Comparison of ENCODE assay signal across 12 mouse cellular contexts in genomic region chr19:10870676-10871075, GRCm38 (mm10). TPM values are rescaled to one million over a fixed set of nuclear protein-coding genes. Genes with fewer than 3 reads are reported as not detected.
DNase-seq lines count a peak whose midpoint lies in the region; ATAC-seq lines count a peak whose summit lies in the region.
"Had no signal": no experiment of that assay in that cellular context is flagged by ENCODE, and none has a peak within 500 bp of the region (broad histone marks: within the 10 kb centered on the region; RNA-seq: fewer than 3 reads in every experiment).

No protein-coding gene starts in this region.

- H3K36me3 ChIP-seq in heart, embryonic 12.5 days: peaks cover 54% of the 10 kb centered on the region
- H3K36me3 ChIP-seq in midbrain, embryonic 12.5 days: peaks cover 52% of the 10 kb centered on the region
- H3K36me3 ChIP-seq in midbrain, embryonic 13.5 days: peaks cover 50% of the 10 kb centered on the region
- H3K36me3 ChIP-seq in embryonic facial prominence, embryonic 13.5 days: peaks cover 51% of the 10 kb centered on the region
- H3K36me3 ChIP-seq in stomach, embryonic 15.5 days: peaks cover 39% of the 10 kb centered on the region

- H3K27me3 ChIP-seq in heart, embryonic 12.5 days (replicated peaks): no peaks in the 10 kb centered on the region
- no peaks in the 10 kb centered on the region for H3K27me3 ChIP-seq in midbrain, embryonic 12.5 days
- no peaks in the 10 kb centered on the region for H3K27me3 ChIP-seq in midbrain, embryonic 13.5 days
- no peaks in the 10 kb centered on the region for H3K27me3 ChIP-seq in embryonic facial prominence, embryonic 13.5 days
- no peaks in the 10 kb centered on the region for H3K27me3 ChIP-seq in stomach, embryonic 15.5 days (replicated peaks)
- H3K27me3 ChIP-seq: CH12.LX; embryonic facial prominence, embryonic 12.5 days; neural tube, embryonic 13.5 days had no signal

- no peak overlapping the region for H3K9ac ChIP-seq in heart, embryonic 12.5 days
- H3K9ac ChIP-seq in midbrain, embryonic 12.5 days (replicated peaks): 0 out of 2 replicates have a peak overlapping the region, but pooled peaks have one; percentile 0
- H3K9ac ChIP-seq in midbrain, embryonic 13.5 days (replicated peaks): no peak overlapping the region
- 0 out of 2 replicates have a peak overlapping the region, but pooled peaks have one; percentile 49 for H3K9ac ChIP-seq in embryonic facial prominence, embryonic 13.5 days
- H3K9ac ChIP-seq in stomach, embryonic 15.5 days: no peak overlapping the region
- H3K9ac ChIP-seq: liver, embryonic 13.5 days had no signal

- no peak for DNase-seq in heart, adult 18-20 months
- DNase-seq in frontal cortex, postnatal 36 days (ENCODE audit: low spot score in 2 of 2): no peak
- DNase-seq: liver, embryonic 13.5 days; thymus, postnatal 14 days had no signal

- peaks cover 23% of the 10 kb centered on the region for H3K4me1 ChIP-seq in heart, embryonic 12.5 days (replicated peaks)
- peaks cover 29% of the 10 kb centered on the region for H3K4me1 ChIP-seq in midbrain, embryonic 12.5 days
- H3K4me1 ChIP-seq in midbrain, embryonic 13.5 days (replicated peaks): peaks cover 37% of the 10 kb centered on the region
- peaks cover 33% of the 10 kb centered on the region for H3K4me1 ChIP-seq in embryonic facial prominence, embryonic 13.5 days
- peaks cover 34% of the 10 kb centered on the region for H3K4me1 ChIP-seq in stomach, embryonic 15.5 days

- no peak overlapping the region for H3K4me3 ChIP-seq in heart, embryonic 12.5 days
- H3K4me3 ChIP-seq in midbrain, embryonic 12.5 days: no peak overlapping the region
- H3K4me3 ChIP-seq in midbrain, embryonic 13.5 days (replicated peaks): no peak overlapping the region
- H3K4me3 ChIP-seq in embryonic facial prominence, embryonic 13.5 days: no peak overlapping the region
- H3K4me3 ChIP-seq in stomach, embryonic 15.5 days (replicated peaks): no peak overlapping the region

- 82% methylated on average over 3 of the region's 3 CpGs for WGBS in heart, embryonic 12.5 days
- 94% methylated on average over 3 of the region's 3 CpGs for WGBS in midbrain, embryonic 12.5 days
- 90% methylated on average over 3 of the region's 3 CpGs for WGBS in midbrain, embryonic 13.5 days
- 89% methylated on average over 3 of the region's 3 CpGs for WGBS in embryonic facial prominence, embryonic 13.5 days
- 85% methylated on average over 3 of the region's 3 CpGs for WGBS in stomach, embryonic 15.5 days

- H3K27ac ChIP-seq in heart, embryonic 12.5 days (ENCODE audit: poor library complexity, severe bottlenecking): 0 out of 2 replicates have a peak overlapping the region, but pooled peaks have one; percentile 23
- H3K27ac ChIP-seq in midbrain, embryonic 12.5 days (replicated peaks): no peak overlapping the region
- no peak overlapping the region for H3K27ac ChIP-seq in midbrain, embryonic 13.5 days
- peak overlapping the region; percentile 90 for H3K27ac ChIP-seq in embryonic facial prominence, embryonic 13.5 days
- H3K27ac ChIP-seq in stomach, embryonic 15.5 days: peak overlapping the region; percentile 64
- H3K27ac ChIP-seq: liver, embryonic 13.5 days had no signal

- no peak overlapping the region for H3K4me2 ChIP-seq in heart, embryonic 12.5 days
- H3K4me2 ChIP-seq in midbrain, embryonic 12.5 days (replicated peaks): no peak overlapping the region
- H3K4me2 ChIP-seq in midbrain, embryonic 13.5 days (replicated peaks): no peak overlapping the region
- H3K4me2 ChIP-seq in embryonic facial prominence, embryonic 13.5 days: no peak overlapping the region
- H3K4me2 ChIP-seq in stomach, embryonic 15.5 days: no peak overlapping the region
- H3K4me2 ChIP-seq: liver, embryonic 13.5 days had no signal

- H3K9me3 ChIP-seq in heart, embryonic 12.5 days (replicated peaks): no peaks in the 10 kb centered on the region
- H3K9me3 ChIP-seq in midbrain, embryonic 12.5 days: no peaks in the 10 kb centered on the region
- H3K9me3 ChIP-seq in midbrain, embryonic 13.5 days: no peaks in the 10 kb centered on the region
- no peaks in the 10 kb centered on the region for H3K9me3 ChIP-seq in embryonic facial prominence, embryonic 13.5 days
- no peaks in the 10 kb centered on the region for H3K9me3 ChIP-seq in stomach, embryonic 15.5 days
- H3K9me3 ChIP-seq: embryonic facial prominence, embryonic 12.5 days; liver, embryonic 13.5 days; neural tube, embryonic 13.5 days had no signal

- ATAC-seq in heart, embryonic 12.5 days (ENCODE audit: insufficient number of reproducible peaks, low FRiP score): no peak
- no peak for ATAC-seq in midbrain, embryonic 12.5 days (ENCODE audit: low FRiP score, low read depth)
- no peak for ATAC-seq in midbrain, embryonic 13.5 days
- ATAC-seq in embryonic facial prominence, embryonic 13.5 days (ENCODE audit: insufficient number of reproducible peaks, insufficient read depth, low FRiP score, low TSS enrichment, low read depth): no peak
- ATAC-seq in stomach, embryonic 15.5 days (ENCODE audit: insufficient read depth, low FRiP score, low read depth): no peak

RNA-seq across cellular contexts. Expression of gene Tmem132a, which starts 0.9 kb away (rescaled TPM):
- 61.5 and 62.2 TPM in 2 replicates for polyA plus RNA-seq in heart, embryonic 12.5 days (2016; fragmentation: Nextera tagmentation; extraction: Ambion mirVana)
- total RNA-seq in heart, adult 18-20 months (2021): 10 to 100 TPM; 10.1 to 10.3 TPM
- 146 and 150 TPM in 2 replicates for polyA plus RNA-seq in midbrain, embryonic 12.5 days (2016; fragmentation: Nextera tagmentation; extraction: Ambion mirVana)
- polyA plus RNA-seq in midbrain, embryonic 13.5 days (2015; fragmentation: Nextera tagmentation; extraction: Ambion mirVana): 196 and 215 TPM in 2 replicates
- 99.9 and 107 TPM in 2 replicates for polyA plus RNA-seq in embryonic facial prominence, embryonic 13.5 days (2015; fragmentation: Nextera tagmentation; extraction: Ambion mirVana)
- polyA plus RNA-seq in stomach, embryonic 15.5 days (2015; fragmentation: Nextera tagmentation; extraction: Ambion mirVana): 59.9 and 65.6 TPM in 2 replicates

RNA-seq across cellular contexts. Expression of gene Tmem109, which starts 11.1 kb away (rescaled TPM):
- polyA plus RNA-seq in heart, embryonic 12.5 days (2016; fragmentation: Nextera tagmentation; extraction: Ambion mirVana): 67.4 and 70.9 TPM in 2 replicates
- total RNA-seq in heart, adult 18-20 months (2021): 100 to 1,000 TPM; 104 to 113 TPM
- 36.4 and 40.3 TPM in 2 replicates for polyA plus RNA-seq in midbrain, embryonic 12.5 days (2016; fragmentation: Nextera tagmentation; extraction: Ambion mirVana)
- 34.4 and 35.0 TPM in 2 replicates for polyA plus RNA-seq in midbrain, embryonic 13.5 days (2015; fragmentation: Nextera tagmentation; extraction: Ambion mirVana)
- polyA plus RNA-seq in embryonic facial prominence, embryonic 13.5 days (2015; fragmentation: Nextera tagmentation; extraction: Ambion mirVana): 82.6 and 87.1 TPM in 2 replicates
- 112 and 118 TPM in 2 replicates for polyA plus RNA-seq in stomach, embryonic 15.5 days (2015; fragmentation: Nextera tagmentation; extraction: Ambion mirVana)

RNA-seq across cellular contexts. Expression of gene Prpf19, which starts 24.4 kb away (rescaled TPM):
- 24.9 and 26.2 TPM in 2 replicates for polyA plus RNA-seq in heart, embryonic 12.5 days (2016; fragmentation: Nextera tagmentation; extraction: Ambion mirVana)
- total RNA-seq in heart, adult 18-20 months (2021): 100 to 1,000 TPM; 237 to 251 TPM
- polyA plus RNA-seq in midbrain, embryonic 12.5 days (2016; fragmentation: Nextera tagmentation; extraction: Ambion mirVana): 39.1 and 41.1 TPM in 2 replicates
- polyA plus RNA-seq in midbrain, embryonic 13.5 days (2015; fragmentation: Nextera tagmentation; extraction: Ambion mirVana): 45.4 and 49.5 TPM in 2 replicates
- polyA plus RNA-seq in embryonic facial prominence, embryonic 13.5 days (2015; fragmentation: Nextera tagmentation; extraction: Ambion mirVana): 45.3 and 47.5 TPM in 2 replicates
- 37.9 and 42.6 TPM in 2 replicates for polyA plus RNA-seq in stomach, embryonic 15.5 days (2015; fragmentation: Nextera tagmentation; extraction: Ambion mirVana)

RNA-seq across cellular contexts. Expression of gene Slc15a3, which starts 31.1 kb away (rescaled TPM):
- polyA plus RNA-seq in heart, embryonic 12.5 days (2016; fragmentation: Nextera tagmentation; extraction: Ambion mirVana): 0.23 and 0.41 TPM in 2 replicates
- 1 to 10 TPM; 2.1 TPM for total RNA-seq in heart, adult 18-20 months (2021)
- 0.12 and 0.29 TPM in 2 replicates for polyA plus RNA-seq in midbrain, embryonic 12.5 days (2016; fragmentation: Nextera tagmentation; extraction: Ambion mirVana)
- 0.28 and 0.59 TPM in 2 replicates for polyA plus RNA-seq in midbrain, embryonic 13.5 days (2015; fragmentation: Nextera tagmentation; extraction: Ambion mirVana)
- 0.34 and 0.41 TPM in 2 replicates for polyA plus RNA-seq in embryonic facial prominence, embryonic 13.5 days (2015; fragmentation: Nextera tagmentation; extraction: Ambion mirVana)
- polyA plus RNA-seq in stomach, embryonic 15.5 days (2015; fragmentation: Nextera tagmentation; extraction: Ambion mirVana): 0.45 and 0.49 TPM in 2 replicates

RNA-seq across cellular contexts. Expression of gene Cd6, which starts 40.8 kb away (rescaled TPM):
- not detected in 2 replicates for polyA plus RNA-seq in heart, embryonic 12.5 days (2016; fragmentation: Nextera tagmentation; extraction: Ambion mirVana)
- total RNA-seq in heart, adult 18-20 months (2021): 1 to 10 TPM in 1 of 2 experiments, under 1 TPM in 1; 0.17 to 1.2 TPM
- polyA plus RNA-seq in midbrain, embryonic 12.5 days (2016; fragmentation: Nextera tagmentation; extraction: Ambion mirVana): not detected in 2 replicates
- not detected in 2 replicates for polyA plus RNA-seq in midbrain, embryonic 13.5 days (2015; fragmentation: Nextera tagmentation; extraction: Ambion mirVana)
- polyA plus RNA-seq in embryonic facial prominence, embryonic 13.5 days (2015; fragmentation: Nextera tagmentation; extraction: Ambion mirVana): 0.08 and 0.15 TPM in 2 replicates
- polyA plus RNA-seq in stomach, embryonic 15.5 days (2015; fragmentation: Nextera tagmentation; extraction: Ambion mirVana): 0.48 and 1.0 TPM in 2 replicates
- polyA plus RNA-seq: embryonic facial prominence, embryonic 12.5 days; neural tube, embryonic 13.5 days had no signal

Comparison
In these comparisons a context has a peak if more than half of its experiments do, and no peak if none do; other contexts are left out.
1. H3K9ac ChIP-seq: peak in midbrain, embryonic 12.5 days (single experiment) and embryonic facial prominence, embryonic 13.5 days (single experiment); none in heart, embryonic 12.5 days (single experiment), midbrain, embryonic 13.5 days (single experiment) and stomach, embryonic 15.5 days (single experiment).
2. H3K27ac ChIP-seq: peak in heart, embryonic 12.5 days (single experiment), embryonic facial prominence, embryonic 13.5 days (single experiment) and stomach, embryonic 15.5 days (single experiment); none in midbrain, embryonic 12.5 days (single experiment) and midbrain, embryonic 13.5 days (single experiment).